Mouse (Mus musculus): ENCODE measurements around the gene Lrrc28.

DNA sequence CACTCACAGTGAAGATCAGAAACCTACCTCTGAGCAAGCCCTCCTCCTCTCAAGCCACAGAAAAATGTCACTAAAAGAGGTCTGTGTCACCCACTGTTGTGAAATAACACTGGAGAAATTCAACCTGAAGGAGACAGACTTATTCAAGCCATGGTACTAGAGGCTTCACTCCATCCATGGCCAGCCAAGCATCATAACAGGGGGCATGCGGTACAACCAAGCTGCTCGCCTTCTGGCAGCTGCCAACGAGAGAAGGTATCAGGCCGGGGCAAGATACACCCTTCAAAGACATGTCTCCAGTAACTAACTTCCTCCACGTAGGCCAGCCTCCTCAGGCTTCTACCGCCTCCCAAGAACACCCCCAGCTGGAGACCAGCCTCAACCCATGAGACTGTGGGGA, 40.0 kb downstream of the Lrrc28 start:
- no peak for TF ChIP-seq POLR2A (IDR thresholded peaks at IDR 0.05; ENCODE audit: low read depth, low read length)
- no peak for TF ChIP-seq CTCF (IDR thresholded peaks at IDR 0.05; ENCODE audit: extremely low read depth, insufficient read depth, insufficient read length, insufficient replicate concordance)

Data from spleen, adult 2 months (tissue).